Mouse (Mus musculus) forebrain, embryonic 10.5 days (tissue): Measurements from ENCODE around the gene Sorl1. TPM values are rescaled to one million over a fixed set of nuclear protein-coding genes. Genes with fewer than 3 reads are reported as not detected.
"Not testable (repeated sequence)": the region's sequence is repeated elsewhere in the genome, so short reads cannot be mapped to it uniquely, and the experiment has no call there.

ENCODE experiments used
- DNase-seq: peaks from one replicate; pipeline ENCODE4 v3.0.0-alpha.2; 2017; ENCODE audit warnings: low spot score; ENCODE audit errors: extremely low spot score
- H3K27ac ChIP-seq: fragments of 300-500 bp; sonication (generic); 2 replicates; pipeline ENCODE4 v1.5.1; 2016; ENCODE audit warnings: mild to moderate bottlenecking
- H3K27me3 ChIP-seq: fragments of 300-500 bp; sonication (generic); 2 replicates; pipeline ENCODE4 v1.6.1; 2016; ENCODE audit warnings: mild to moderate bottlenecking; ENCODE audit not compliant: poor library complexity, severe bottlenecking
- H3K36me3 ChIP-seq: fragments of 300-500 bp; sonication (generic); replicated peaks from 2 replicates; pipeline ENCODE4 v1.6.1; 2016; ENCODE audit warnings: mild to moderate bottlenecking, moderate library complexity
- H3K4me1 ChIP-seq: fragments of 300-500 bp; sonication (generic); 2 replicates; pipeline ENCODE4 v1.6.1; 2016
- H3K4me3 ChIP-seq: fragments of 300-500 bp; sonication (generic); 2 replicates; pipeline ENCODE4 v1.5.1; 2016; ENCODE audit warnings: mild to moderate bottlenecking, moderate library complexity
- H3K9me3 ChIP-seq: fragments of 300-500 bp; sonication (generic); 2 replicates; pipeline ENCODE4 v1.6.1; 2016; ENCODE audit warnings: mild to moderate bottlenecking, moderate library complexity
- WGBS: fragments of 180-500 bp; shearing (Covaris S2); methylation state at CpG from one replicate; pipeline ENCODE4 v1.1.7; 2016; 5-methylcytosine and 5-hydroxymethylcytosine counted together
- polyA plus RNA-seq: library from polyadenylated mRNA; unstranded; fragments of >200 nt; fragmentation: Nextera tagmentation; extraction: Ambion mirVana; gene quantifications from 2 replicates; pipeline ENCODE4 v1.2.1, GENCODE M21; 2016

The Sorl1 gene
- polyA plus RNA-seq, 1 experiment from 2014 or later: 4.7 TPM

- Histone ChIP-seq H3K27ac (no peak overlapping the region), H3K36me3 (no peaks in the 10 kb centered on the region), H3K27me3 (peaks cover 35% of the 10 kb centered on the region), H3K4me1 (peaks cover 18% of the 10 kb centered on the region), H3K4me3 (no peak overlapping the region), H3K9me3 (peaks cover 3% of the 10 kb centered on the region; the same call in 1 of the 2 replicates)
- 92% methylated on average over 16 of the region's 16 CpGs for WGBS
- no peak for DNase-seq
These were observed 46.8 kb downstream of the Sorl1 start for GRCm38 (mm10) chr9:42077112-42077845.

DNA sequence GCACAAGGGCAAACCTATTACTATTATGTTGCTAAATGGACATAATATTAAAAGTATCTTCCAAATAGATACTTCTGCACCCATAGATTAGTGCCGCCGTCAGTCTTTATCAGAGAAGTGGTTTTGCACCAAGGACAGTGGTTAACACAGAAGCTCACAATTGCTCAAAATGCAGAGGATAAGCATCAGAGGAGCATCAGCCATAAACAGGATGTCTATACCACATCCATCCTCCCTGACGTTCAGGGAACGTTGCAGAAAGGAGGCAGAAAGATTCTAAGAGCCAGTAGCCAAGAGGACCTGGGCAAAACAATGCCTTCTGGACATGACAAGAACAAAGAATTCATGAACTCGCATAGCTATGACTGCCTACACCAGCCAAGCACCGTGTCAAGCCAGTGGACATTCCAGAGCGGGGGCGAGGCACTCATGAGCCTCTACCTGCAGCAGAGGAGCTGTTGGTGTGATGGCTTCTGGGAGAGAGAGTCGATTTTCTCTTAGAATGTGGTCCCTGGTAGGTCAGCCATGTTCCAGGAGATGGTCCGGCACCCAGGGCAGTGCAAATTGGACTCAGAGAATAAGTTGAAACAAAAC lies 47.7 kb downstream of the Sorl1 start:
- no peak overlapping the region for H3K27ac ChIP-seq
- 94% methylated on average over 10 of the region's 10 CpGs for WGBS
- DNase-seq: no peak
- H3K27me3 ChIP-seq: peaks cover 32% of the 10 kb centered on the region; the same call in 1 of the 2 replicates
- peaks cover 18% of the 10 kb centered on the region for H3K4me1 ChIP-seq
- H3K4me3 ChIP-seq: no peak overlapping the region
- H3K9me3 ChIP-seq: peaks cover 3% of the 10 kb centered on the region; the same call in 1 of the 2 replicates
- no peaks in the 10 kb centered on the region for H3K36me3 ChIP-seq

- H3K36me3 ChIP-seq: no peaks in the 10 kb centered on the region
- 57% methylated on average over 2 of the region's 2 CpGs for WGBS
- H3K27me3 ChIP-seq: peaks cover 21% of the 10 kb centered on the region; the same call in 1 of the 2 replicates
- no peak overlapping the region for H3K4me3 ChIP-seq
- H3K27ac ChIP-seq: no peak overlapping the region
- H3K9me3 ChIP-seq: peaks cover 3% of the 10 kb centered on the region; the same call in 1 of the 2 replicates
- H3K4me1 ChIP-seq: peaks cover 14% of the 10 kb centered on the region
- no peak for DNase-seq
These were observed 48.9 kb downstream of the Sorl1 start for GRCm38 (mm10) chr9:42075241-42075640.

DNA sequence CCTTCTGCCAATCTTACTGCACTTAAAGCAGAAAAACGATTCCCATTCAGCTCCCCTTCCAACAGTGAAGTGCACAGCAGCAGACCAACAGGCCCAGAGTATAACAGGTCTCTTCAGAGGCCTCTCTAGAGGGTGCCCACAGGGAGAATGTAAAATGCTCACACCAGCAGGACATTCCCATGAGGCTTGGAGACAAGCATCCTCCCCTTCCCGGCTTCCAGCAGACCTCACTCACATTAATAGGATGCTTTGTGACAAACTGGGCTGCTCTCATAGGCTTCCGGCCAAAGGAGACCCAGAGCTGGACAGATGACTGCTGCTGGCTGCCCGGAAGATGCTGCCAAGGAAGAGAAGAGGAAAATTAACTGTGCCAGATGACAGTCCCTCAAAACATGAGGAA lies 52.1 kb downstream of the Sorl1 start:
- Histone ChIP-seq H3K9me3 (no peaks in the 10 kb centered on the region), H3K4me1 (0 out of 2 replicates have a peak, but pooled peaks cover 2% of the 10 kb centered on the region), H3K36me3 (no peaks in the 10 kb centered on the region), H3K4me3 (no peak overlapping the region), H3K27ac (no peak overlapping the region), H3K27me3 (0 out of 2 replicates have a peak, but pooled peaks cover 11% of the 10 kb centered on the region)
- DNase-seq: no peak
- WGBS: 74% methylated on average over 4 of the region's 4 CpGs

DNA sequence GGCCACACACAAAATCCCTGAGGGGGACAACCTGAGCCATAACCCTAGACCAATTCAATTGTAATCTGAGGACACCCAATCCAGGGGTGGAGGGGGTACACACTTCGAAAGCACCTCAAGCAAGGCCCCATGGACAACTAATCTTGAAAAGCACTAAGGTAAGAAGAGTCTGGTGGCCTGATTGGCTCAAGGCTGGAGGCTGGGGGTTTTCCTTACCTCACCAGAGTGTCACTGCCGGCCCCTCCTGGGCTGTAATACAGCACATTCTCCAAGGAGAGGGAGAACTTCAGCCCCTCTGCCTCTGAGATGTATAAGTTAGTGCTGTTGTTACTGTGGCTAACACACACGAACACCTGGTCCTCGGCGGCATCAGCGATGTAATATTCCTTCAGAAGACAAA lies 53.2 kb downstream of the Sorl1 start:
- DNase-seq: no peak
- no peaks in the 10 kb centered on the region for H3K9me3 ChIP-seq
- WGBS: 89% methylated on average over 6 of the region's 6 CpGs
- H3K27ac ChIP-seq: no peak overlapping the region
- 0 out of 2 replicates have a peak, but pooled peaks cover 6% of the 10 kb centered on the region for H3K27me3 ChIP-seq
- 0 out of 2 replicates have a peak, but pooled peaks cover 2% of the 10 kb centered on the region for H3K4me1 ChIP-seq
- no peaks in the 10 kb centered on the region for H3K36me3 ChIP-seq
- H3K4me3 ChIP-seq: no peak overlapping the region

GRCm38 (mm10) chr9:42069471-42069870 lies 54.6 kb downstream of the Sorl1 start:
- Histone ChIP-seq H3K27me3 (0 out of 2 replicates have a peak, but pooled peaks cover 6% of the 10 kb centered on the region), H3K36me3 (no peaks in the 10 kb centered on the region), H3K4me1 (no peaks in the 10 kb centered on the region), H3K27ac (no peak overlapping the region), H3K9me3 (no peaks in the 10 kb centered on the region), H3K4me3 (no peak overlapping the region)
- WGBS: 96% methylated on average over 5 of the region's 5 CpGs
- no peak for DNase-seq

DNA sequence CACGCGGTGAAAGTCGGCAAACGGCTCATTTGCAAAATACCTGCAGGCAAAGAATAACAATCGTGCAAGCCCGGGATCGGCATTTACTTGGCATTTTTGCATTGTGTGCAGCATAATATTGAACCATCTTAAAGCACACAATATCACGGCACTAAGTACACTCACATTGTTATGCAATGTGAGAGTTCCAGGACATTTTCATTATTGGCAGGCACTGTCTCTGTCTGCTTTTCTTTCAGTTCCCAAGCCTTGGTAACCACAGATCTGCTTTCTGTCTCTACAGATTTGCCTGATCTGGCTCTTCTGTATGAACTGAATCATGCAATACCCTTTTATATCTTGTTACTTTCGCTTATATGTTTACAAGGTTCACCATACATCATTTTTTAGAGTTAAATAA lies 56.1 kb downstream of the Sorl1 start:
- Histone ChIP-seq H3K4me3 (no peak overlapping the region), H3K36me3 (no peaks in the 10 kb centered on the region), H3K27ac (no peak overlapping the region), H3K9me3 (no peaks in the 10 kb centered on the region), H3K4me1 (no peaks in the 10 kb centered on the region), H3K27me3 (0 out of 2 replicates have a peak, but pooled peaks cover 6% of the 10 kb centered on the region)
- 93% methylated on average over 9 of the region's 9 CpGs for WGBS
- DNase-seq: no peak

DNA sequence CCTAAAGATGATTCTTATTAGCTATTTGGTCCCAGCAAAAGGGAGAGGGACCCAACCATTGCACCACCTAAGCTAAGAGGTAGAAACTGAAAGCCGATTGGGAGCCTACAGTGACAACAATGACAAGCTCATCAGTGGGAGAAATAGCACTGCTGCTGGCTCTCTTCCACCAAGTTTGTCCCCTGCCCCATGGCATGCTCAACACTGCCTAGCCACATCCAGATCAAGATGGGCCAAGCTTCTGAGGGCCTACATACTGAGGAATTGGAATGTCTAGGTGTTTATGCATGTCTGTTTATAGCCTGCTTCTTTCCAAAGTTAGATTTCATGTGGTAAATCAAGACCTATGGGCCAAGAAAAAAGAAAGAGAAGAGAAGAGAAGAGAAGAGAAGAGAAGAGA lies 58.3 kb downstream of the Sorl1 start:
- no peaks in the 10 kb centered on the region for H3K9me3 ChIP-seq
- peaks cover 7% of the 10 kb centered on the region; the same call in 1 of the 2 replicates for H3K27me3 ChIP-seq
- H3K27ac ChIP-seq: no peak overlapping the region
- H3K4me3 ChIP-seq: no peak overlapping the region
- 86% methylated on average over 1 of the region's 1 CpGs for WGBS
- DNase-seq: no peak
- H3K4me1 ChIP-seq: no peaks in the 10 kb centered on the region
- peaks cover 2% of the 10 kb centered on the region; the same call in 1 of the 2 replicates for H3K36me3 ChIP-seq

DNA sequence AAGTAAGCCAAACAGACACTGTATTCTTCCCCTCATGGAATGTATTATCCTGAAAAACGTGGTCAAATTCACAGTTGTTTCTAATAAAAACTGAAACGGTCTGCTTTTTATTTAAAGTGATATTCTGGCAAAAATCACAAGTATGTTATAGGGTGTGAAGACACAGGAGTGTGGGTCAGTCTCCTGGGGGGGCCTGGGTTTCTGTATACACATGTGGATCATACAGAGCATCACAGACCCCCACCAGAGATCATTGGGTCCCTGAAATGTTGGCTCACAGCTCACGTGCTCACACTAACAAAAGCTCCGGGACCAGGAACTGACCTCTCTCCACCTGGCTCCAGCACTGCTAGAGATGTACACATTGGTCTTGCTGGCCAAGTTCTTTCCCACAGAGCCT lies 60.7 kb downstream of the Sorl1 start:
- WGBS: 77% methylated on average over 4 of the region's 4 CpGs
- Histone ChIP-seq H3K4me1 (no peaks in the 10 kb centered on the region), H3K27ac (no peak overlapping the region), H3K36me3 (peaks cover 2% of the 10 kb centered on the region; the same call in 1 of the 2 replicates), H3K27me3 (peaks cover 7% of the 10 kb centered on the region; the same call in 1 of the 2 replicates), H3K9me3 (no peaks in the 10 kb centered on the region), H3K4me3 (no peak overlapping the region)
- no peak for DNase-seq

GRCm38 (mm10) chr9:42062269-42062668 lies 61.8 kb downstream of the Sorl1 start:
- H3K4me3 ChIP-seq: no peak overlapping the region
- H3K9me3 ChIP-seq: no peaks in the 10 kb centered on the region
- DNase-seq: no peak
- peaks cover 2% of the 10 kb centered on the region; the same call in 1 of the 2 replicates for H3K36me3 ChIP-seq
- H3K27ac ChIP-seq: no peak overlapping the region
- H3K4me1 ChIP-seq: no peaks in the 10 kb centered on the region
- H3K27me3 ChIP-seq: peaks cover 17% of the 10 kb centered on the region
- 94% methylated on average over 8 of the region's 8 CpGs for WGBS

GRCm38 (mm10) chr9:42059006-42059405 lies 65.1 kb downstream of the Sorl1 start:
- WGBS: 84% methylated on average over 2 of the region's 2 CpGs
- H3K9me3 ChIP-seq, H3K36me3 ChIP-seq, H3K27ac ChIP-seq, H3K4me1 ChIP-seq, DNase-seq, H3K4me3 ChIP-seq: not testable (repeated sequence)
- peaks cover 50% of the 10 kb centered on the region for H3K27me3 ChIP-seq

GRCm38 (mm10) chr9:42056591-42056990 lies 67.5 kb downstream of the Sorl1 start:
- DNase-seq: no peak
- 84% methylated on average over 5 of the region's 5 CpGs for WGBS
- Histone ChIP-seq H3K9me3 (no peaks in the 10 kb centered on the region), H3K4me1 (peaks cover 19% of the 10 kb centered on the region), H3K4me3 (no peak overlapping the region), H3K27me3 (peaks cover 68% of the 10 kb centered on the region), H3K36me3 (no peaks in the 10 kb centered on the region), H3K27ac (no peak overlapping the region)

- Histone ChIP-seq H3K4me3 (no peak overlapping the region), H3K27ac (no peak overlapping the region), H3K9me3 (peaks cover 7% of the 10 kb centered on the region; the same call in 1 of the 2 replicates), H3K4me1 (peaks cover 19% of the 10 kb centered on the region), H3K27me3 (peaks cover 80% of the 10 kb centered on the region), H3K36me3 (no peaks in the 10 kb centered on the region)
- DNase-seq: no peak
- whole genome bisulfite sequencing: 93% methylated on average over 4 of the region's 4 CpGs
These were observed 68.7 kb downstream of the Sorl1 start for GRCm38 (mm10) chr9:42055378-42055777.
